Mouse (Mus musculus) forebrain, embryonic 10.5 days (tissue): ENCODE measurements at regions not wholly inside any gene's neighbourhood (a gene's known extent, or its start where the extent isn't known, plus 50 kb on each side); places are given as distances from the start of the nearest gene placed in this dataset.

Source experiments
- DNase-seq: peaks from one replicate; pipeline ENCODE4 v3.0.0-alpha.2; 2017; ENCODE audit warnings: low spot score; ENCODE audit errors: extremely low spot score
- H3K27ac ChIP-seq: fragments of 300-500 bp; sonication (generic); 2 replicates; pipeline ENCODE4 v1.5.1; 2016; ENCODE audit warnings: mild to moderate bottlenecking
- H3K27me3 ChIP-seq: fragments of 300-500 bp; sonication (generic); 2 replicates; pipeline ENCODE4 v1.6.1; 2016; ENCODE audit warnings: mild to moderate bottlenecking; ENCODE audit not compliant: poor library complexity, severe bottlenecking
- H3K36me3 ChIP-seq: fragments of 300-500 bp; sonication (generic); replicated peaks from 2 replicates; pipeline ENCODE4 v1.6.1; 2016; ENCODE audit warnings: mild to moderate bottlenecking, moderate library complexity
- H3K4me1 ChIP-seq: fragments of 300-500 bp; sonication (generic); 2 replicates; pipeline ENCODE4 v1.6.1; 2016
- H3K4me3 ChIP-seq: fragments of 300-500 bp; sonication (generic); 2 replicates; pipeline ENCODE4 v1.5.1; 2016; ENCODE audit warnings: mild to moderate bottlenecking, moderate library complexity
- H3K9me3 ChIP-seq: fragments of 300-500 bp; sonication (generic); 2 replicates; pipeline ENCODE4 v1.6.1; 2016; ENCODE audit warnings: mild to moderate bottlenecking, moderate library complexity
- WGBS: fragments of 180-500 bp; shearing (Covaris S2); methylation state at CpG from one replicate; pipeline ENCODE4 v1.1.7; 2016; 5-methylcytosine and 5-hydroxymethylcytosine counted together

DNA sequence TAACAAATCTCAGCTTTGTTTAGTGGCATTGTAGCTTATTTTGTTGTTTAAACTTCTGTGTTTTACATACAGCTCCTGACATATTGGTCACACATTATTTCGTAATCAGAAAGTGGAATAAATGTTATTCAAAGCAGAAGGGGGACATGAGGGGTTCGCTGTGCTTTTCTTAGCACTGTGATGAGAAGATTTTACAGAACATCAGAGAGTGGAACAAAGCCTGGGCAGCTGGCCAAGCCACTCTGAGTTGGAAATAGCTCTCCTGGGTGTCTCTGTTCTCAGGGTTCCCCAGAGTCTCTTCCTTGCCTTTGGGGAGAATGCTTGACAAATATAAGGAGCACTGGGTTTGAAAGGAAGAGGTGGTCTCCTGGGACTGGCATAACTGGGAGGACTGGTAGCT is 124.7 kb upstream of the Adra1d start:
- Histone ChIP-seq H3K4me3 (no peak overlapping the region), H3K9me3 (no peaks in the 10 kb centered on the region), H3K27me3 (no peaks in the 10 kb centered on the region), H3K36me3 (no peaks in the 10 kb centered on the region), H3K27ac (no peak overlapping the region), H3K4me1 (no peaks in the 10 kb centered on the region)
- DNase-seq = no peak
- 84% methylated on average over 2 of the region's 2 CpGs for WGBS

DNA sequence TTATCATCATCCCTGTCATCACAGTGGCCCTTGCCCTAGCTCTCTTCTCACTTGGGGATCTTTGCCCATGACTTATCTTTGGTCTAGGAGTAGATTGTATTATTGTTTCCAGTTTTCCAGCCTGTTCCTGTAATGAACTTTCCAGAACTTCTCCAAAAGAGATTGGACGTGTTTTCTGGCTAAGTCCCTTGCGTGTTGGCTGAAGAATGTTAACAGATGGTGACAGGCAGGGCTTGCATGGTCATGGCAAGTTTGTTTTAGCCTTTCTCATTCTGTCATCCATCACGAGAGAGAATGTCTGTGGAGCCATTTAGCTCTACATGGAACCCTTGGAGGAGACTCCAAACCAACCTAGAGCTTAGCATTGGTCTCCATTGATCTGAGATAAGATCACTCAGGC is 123.2 kb upstream of the Adra1d start:
- Histone ChIP-seq H3K27ac (no peak overlapping the region), H3K9me3 (no peaks in the 10 kb centered on the region), H3K27me3 (no peaks in the 10 kb centered on the region), H3K4me3 (no peak overlapping the region), H3K4me1 (no peaks in the 10 kb centered on the region), H3K36me3 (no peaks in the 10 kb centered on the region)
- WGBS = 86% methylated on average over 3 of the region's 3 CpGs
- no peak for DNase-seq

DNA sequence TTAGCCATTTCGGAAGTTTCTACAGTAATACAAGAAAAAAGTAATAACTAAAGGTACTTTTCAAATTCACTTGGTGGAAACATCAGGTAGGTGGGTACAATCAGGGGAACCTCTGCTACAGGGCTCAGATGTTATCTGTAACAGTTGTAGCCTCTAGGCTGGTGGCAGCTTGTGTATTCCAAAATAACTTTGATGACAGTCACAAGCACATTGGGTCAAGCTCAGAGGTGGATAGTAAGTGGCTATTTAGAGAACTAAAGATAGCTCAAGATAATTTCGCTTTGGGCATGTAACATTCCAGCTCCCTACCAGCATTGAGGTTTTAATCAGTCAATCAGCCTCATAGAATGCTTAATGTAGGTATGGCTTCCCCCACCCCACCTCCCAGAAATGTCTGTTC is 121.7 kb upstream of the Adra1d start:
- WGBS = 93% methylated on average over 2 of the region's 2 CpGs
- Histone ChIP-seq H3K27me3 (no peaks in the 10 kb centered on the region), H3K36me3 (no peaks in the 10 kb centered on the region), H3K4me1 (no peaks in the 10 kb centered on the region), H3K4me3 (no peak overlapping the region), H3K9me3 (no peaks in the 10 kb centered on the region), H3K27ac (no peak overlapping the region)
- DNase-seq = no peak

DNA sequence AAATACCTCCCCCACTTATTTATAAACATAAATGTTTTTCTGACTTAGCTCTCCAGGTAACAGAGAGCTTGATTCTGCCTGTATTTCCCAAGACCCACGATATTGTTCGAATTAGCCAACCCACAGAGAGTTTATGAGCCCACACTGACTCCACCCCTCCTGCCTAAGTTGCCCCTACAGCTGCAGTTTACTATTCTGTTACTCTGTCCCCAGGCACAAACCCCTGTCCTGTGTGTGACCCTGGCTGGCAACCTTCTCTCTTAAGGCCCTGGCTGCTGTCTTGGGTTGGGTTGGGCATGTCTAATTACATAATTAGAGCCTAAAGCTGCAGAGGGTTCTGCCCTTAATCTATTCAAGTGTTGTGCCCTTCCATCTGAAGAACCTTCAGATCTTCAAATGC is 116.4 kb upstream of the Adra1d start:
- Histone ChIP-seq H3K36me3 (no peaks in the 10 kb centered on the region), H3K9me3 (no peaks in the 10 kb centered on the region), H3K27me3 (no peaks in the 10 kb centered on the region), H3K27ac (no peak overlapping the region), H3K4me1 (no peaks in the 10 kb centered on the region), H3K4me3 (no peak overlapping the region)
- DNase-seq = no peak
- 68% methylated on average over 2 of the region's 2 CpGs for WGBS

DNA sequence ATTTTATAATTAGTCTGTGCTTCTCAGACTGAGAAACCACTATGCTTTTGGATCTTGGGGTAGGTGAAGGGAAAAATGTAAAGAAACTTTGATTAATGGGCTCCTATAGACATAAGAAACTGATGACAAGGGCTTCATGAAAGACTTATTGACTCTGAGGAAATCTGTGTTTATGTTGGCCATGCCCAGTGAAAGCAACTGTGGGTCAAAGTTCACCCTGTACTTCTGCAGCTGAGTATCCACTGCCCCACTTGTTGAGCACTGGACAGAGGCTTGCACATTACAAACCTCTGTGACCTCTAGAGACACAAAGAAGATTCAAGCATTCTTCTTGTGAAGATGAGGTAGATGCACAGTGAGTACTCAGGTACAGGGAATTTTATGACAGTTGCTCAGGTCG is 114.7 kb upstream of the Adra1d start:
- no peaks in the 10 kb centered on the region for H3K27me3 ChIP-seq
- WGBS = 84% methylated on average over 1 of the region's 1 CpGs
- no peak overlapping the region for H3K27ac ChIP-seq
- H3K36me3 ChIP-seq = no peaks in the 10 kb centered on the region
- no peak overlapping the region for H3K4me3 ChIP-seq
- H3K9me3 ChIP-seq = no peaks in the 10 kb centered on the region
- H3K4me1 ChIP-seq = no peaks in the 10 kb centered on the region
- no peak for DNase-seq

DNA sequence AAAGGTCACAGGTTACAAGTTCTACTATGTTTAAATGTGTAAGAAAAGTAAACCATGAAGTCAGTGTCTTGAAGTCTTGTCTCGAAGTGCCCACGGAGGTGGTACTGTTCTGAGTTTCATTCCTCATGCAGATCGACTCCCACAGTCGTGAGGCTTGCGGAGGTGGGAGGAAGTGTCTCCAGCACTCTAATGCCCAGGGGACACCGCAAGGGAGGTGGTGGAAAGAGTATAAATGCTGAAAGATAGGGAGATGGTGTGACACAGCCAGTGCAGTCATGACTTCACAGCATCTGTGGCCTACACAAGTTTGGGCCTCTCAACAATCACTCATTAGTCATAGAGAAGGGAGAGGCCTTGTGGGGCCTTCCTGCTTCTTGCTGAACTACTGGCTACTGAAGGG is 112.8 kb upstream of the Adra1d start:
- Histone ChIP-seq H3K27me3 (no peaks in the 10 kb centered on the region), H3K4me3 (no peak overlapping the region), H3K9me3 (no peaks in the 10 kb centered on the region), H3K36me3 (no peaks in the 10 kb centered on the region), H3K27ac (no peak overlapping the region), H3K4me1 (no peaks in the 10 kb centered on the region)
- DNase-seq = no peak
- WGBS = 90% methylated on average over 6 of the region's 6 CpGs

DNA sequence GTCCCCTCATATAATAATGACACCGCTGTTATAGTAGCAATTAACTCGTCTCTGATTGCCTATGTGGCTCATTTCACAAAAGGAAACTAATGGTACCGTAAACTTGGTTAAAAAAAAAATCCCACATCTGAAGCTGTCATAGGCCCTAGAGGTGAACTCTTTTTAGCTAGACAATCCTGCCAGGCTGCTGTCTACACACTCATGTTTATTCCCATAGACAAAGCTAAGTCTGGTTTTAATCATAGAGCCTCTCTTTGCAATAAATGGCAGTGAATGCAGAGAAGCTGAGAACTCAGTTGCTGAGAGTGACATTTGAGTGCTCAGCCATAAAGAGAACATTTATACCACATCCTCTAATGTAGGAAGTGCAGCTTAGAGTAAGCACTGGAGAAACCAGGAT is 111.3 kb upstream of the Adra1d start:
- no peak overlapping the region for H3K4me3 ChIP-seq
- H3K4me1 ChIP-seq = no peaks in the 10 kb centered on the region
- H3K36me3 ChIP-seq = no peaks in the 10 kb centered on the region
- no peak for DNase-seq
- H3K27me3 ChIP-seq = no peaks in the 10 kb centered on the region
- H3K9me3 ChIP-seq = no peaks in the 10 kb centered on the region
- H3K27ac ChIP-seq = no peak overlapping the region
- 84% methylated on average over 3 of the region's 3 CpGs for WGBS

DNA sequence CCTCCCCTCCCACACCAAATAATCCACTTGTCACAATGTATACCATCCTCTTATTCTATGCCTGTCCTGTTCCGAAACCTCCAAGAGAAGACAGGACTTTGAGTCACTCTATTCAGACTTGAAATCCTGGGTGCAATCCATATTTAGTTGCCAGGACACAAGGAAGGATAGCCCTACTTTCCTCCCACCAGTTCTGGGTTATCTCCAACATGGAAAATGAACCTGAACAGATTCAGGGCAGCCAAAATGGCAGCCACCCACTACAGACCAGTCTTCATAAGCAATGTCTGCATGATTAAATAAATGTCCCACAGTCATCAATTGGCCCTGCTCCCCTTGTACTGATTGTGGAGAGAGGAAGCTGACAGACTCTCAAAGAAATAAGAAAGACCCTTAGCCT is 110.6 kb upstream of the Adra1d start:
- Histone ChIP-seq H3K4me3 (no peak overlapping the region), H3K9me3 (no peaks in the 10 kb centered on the region), H3K4me1 (no peaks in the 10 kb centered on the region), H3K36me3 (no peaks in the 10 kb centered on the region), H3K27me3 (no peaks in the 10 kb centered on the region), H3K27ac (no peak overlapping the region)
- DNase-seq = no peak
- WGBS = 91% methylated on average over 1 of the region's 1 CpGs

DNA sequence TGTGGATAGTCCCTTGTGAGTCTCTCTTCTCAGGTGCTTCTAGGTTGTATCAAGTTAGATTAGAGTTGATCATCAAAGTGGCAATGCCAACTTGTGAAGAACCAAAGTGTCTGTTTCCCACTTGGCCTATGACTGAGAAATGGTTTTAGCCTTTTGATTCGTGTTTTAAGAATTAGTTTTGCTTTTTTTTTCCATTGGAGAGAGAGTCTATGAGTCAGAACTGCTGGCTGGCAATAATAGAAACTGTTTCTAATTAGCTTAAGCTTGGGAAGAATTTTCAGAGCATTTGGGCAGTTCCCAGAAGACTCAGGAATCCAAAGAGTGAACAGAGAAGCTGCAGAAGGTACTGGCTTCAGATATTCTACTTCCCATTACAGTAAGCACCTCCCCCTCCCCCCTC is 110.1 kb upstream of the Adra1d start:
- H3K9me3 ChIP-seq = no peaks in the 10 kb centered on the region
- H3K4me3 ChIP-seq = no peak overlapping the region
- H3K27ac ChIP-seq = no peak overlapping the region
- no peaks in the 10 kb centered on the region for H3K4me1 ChIP-seq
- H3K36me3 ChIP-seq = no peaks in the 10 kb centered on the region
- H3K27me3 ChIP-seq = no peaks in the 10 kb centered on the region
- 57% methylated on average over 1 of the region's 1 CpGs for whole genome bisulfite sequencing
- DNase-seq = no peak

DNA sequence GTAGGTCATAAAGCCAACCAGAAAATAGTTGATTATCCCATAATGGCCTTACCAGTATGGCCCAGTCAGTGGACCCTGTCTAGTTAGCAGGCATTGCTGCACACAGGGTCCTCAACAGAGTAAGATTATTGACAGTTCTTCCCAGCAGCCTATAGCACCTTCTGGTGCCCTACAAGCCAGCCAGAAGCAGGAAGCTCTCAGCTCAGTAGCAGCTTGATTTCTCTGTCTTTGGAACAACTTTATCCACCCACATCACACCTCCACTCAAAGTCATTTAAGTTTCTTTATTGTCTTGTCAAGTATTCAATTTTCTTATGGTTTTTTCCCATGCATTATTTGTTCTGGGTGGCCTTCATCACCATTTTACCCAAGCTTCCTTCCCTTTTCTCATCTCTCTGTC is 108.8 kb upstream of the Adra1d start:
- H3K36me3 ChIP-seq = no peaks in the 10 kb centered on the region
- H3K9me3 ChIP-seq = no peaks in the 10 kb centered on the region
- no peak overlapping the region for H3K27ac ChIP-seq
- H3K27me3 ChIP-seq = no peaks in the 10 kb centered on the region
- DNase-seq = no peak
- no peak overlapping the region for H3K4me3 ChIP-seq
- H3K4me1 ChIP-seq = no peaks in the 10 kb centered on the region

DNA sequence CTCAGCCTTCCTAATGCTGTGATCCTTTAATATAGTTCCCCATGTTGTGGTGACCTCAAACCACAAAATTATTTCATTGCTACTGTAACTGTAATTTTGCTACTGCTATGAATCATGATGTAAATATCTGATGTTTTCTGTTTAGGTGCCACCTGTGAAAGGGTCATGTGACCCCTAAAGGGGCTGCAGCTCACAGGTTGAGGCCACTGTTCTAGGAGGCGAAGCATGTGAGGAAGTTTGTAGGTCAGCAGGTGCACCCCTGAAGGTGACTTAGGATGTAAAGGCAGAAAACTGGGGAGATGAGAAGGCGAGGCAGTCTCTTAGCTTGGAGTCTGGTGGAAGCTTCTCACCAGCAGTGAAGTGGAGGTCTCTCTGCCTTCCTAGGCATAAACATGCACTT is 105.8 kb upstream of the Adra1d start:
- 86% methylated on average over 2 of the region's 2 CpGs for WGBS

DNA sequence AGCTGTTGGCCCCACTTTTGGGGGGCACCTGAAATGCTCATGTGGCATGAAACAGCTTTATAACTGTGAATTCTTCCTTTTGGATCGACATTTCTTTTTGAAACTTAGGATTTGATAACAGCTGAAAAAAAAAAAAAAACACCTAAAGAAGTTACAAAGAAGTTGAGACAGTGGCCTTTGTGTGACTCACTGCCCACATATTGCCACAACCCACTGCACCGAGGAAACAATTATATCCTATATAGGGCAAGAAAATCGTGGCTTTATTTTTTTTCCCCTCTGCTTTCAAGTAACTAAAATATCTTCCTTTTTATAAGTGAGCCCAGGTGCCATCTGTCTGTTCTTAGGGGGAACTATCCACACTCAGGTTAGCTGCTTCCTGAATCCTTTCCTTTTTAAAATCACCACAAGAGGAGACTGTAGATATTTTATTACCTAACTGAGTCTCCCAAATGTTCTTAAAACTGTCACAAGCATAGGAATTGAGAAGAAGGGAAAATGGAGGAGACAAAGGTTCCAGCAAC is 104.8 kb upstream of the Adra1d start:
- Histone ChIP-seq H3K36me3 (no peaks in the 10 kb centered on the region), H3K9me3 (no peaks in the 10 kb centered on the region), H3K27me3 (no peaks in the 10 kb centered on the region), H3K27ac (no peak overlapping the region), H3K4me1 (no peaks in the 10 kb centered on the region), H3K4me3 (no peak overlapping the region)
- WGBS = 88% methylated on average over 3 of the region's 3 CpGs
- no peak for DNase-seq

More for the DNA sequence above, 105.8 kb upstream of the Adra1d start:
- Histone ChIP-seq H3K9me3 (no peaks in the 10 kb centered on the region), H3K27ac (no peak overlapping the region), H3K36me3 (no peaks in the 10 kb centered on the region), H3K4me1 (no peaks in the 10 kb centered on the region), H3K27me3 (no peaks in the 10 kb centered on the region), H3K4me3 (no peak overlapping the region)
- no peak for DNase-seq

DNA sequence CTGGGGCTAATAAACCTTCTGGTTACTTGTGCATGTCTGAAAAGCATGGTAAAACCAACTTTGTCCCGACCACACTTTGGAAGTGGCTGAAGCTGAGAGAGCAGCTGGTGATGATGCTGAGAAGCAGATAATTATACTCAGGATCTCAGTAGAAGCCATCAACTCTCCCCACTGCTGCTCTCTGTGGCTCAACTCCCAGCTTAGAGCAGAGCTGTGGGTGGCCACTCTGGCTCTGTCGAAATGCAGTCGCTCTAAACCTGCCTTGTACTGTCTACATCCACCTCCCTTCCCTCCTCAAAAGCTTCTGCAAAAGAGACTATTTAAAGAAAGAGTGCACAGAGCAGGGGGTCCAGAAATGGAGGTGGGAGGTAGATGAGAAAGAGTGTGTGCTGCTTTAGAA is 102.5 kb upstream of the Adra1d start:
- 81% methylated on average over 3 of the region's 3 CpGs for WGBS
- H3K36me3 ChIP-seq = no peaks in the 10 kb centered on the region
- DNase-seq = no peak
- H3K9me3 ChIP-seq = no peaks in the 10 kb centered on the region
- H3K4me1 ChIP-seq = no peaks in the 10 kb centered on the region
- H3K27ac ChIP-seq = no peak overlapping the region
- no peak overlapping the region for H3K4me3 ChIP-seq
- no peaks in the 10 kb centered on the region for H3K27me3 ChIP-seq

DNA sequence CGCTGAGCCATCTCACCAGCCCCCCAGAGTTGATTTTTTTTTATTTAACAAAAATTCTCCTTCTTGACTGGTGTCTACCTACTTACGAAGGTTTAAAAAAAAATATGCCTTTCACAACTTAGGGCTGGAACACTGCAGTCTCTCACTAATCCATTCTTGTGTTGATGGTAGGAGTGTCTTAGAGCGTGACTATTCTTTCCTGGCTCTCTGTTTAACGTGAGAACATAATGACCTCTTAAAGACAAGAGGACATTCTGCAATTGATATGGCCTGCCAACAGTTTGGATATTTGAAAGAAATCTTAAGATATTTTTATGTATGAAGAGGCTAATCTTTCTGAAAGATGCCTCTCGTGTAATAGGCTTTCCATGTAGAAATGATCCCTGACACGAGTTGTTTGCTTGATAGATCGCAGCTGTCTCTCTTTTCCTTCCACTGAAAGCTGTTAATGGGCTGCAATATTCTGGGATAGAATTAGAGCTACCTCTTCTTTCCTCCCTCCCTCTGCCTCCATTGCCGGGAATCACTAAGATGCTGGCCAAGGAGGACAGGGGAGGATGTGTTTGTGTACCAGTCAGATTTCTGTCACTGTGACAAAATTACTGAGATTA is 101.2 kb upstream of the Adra1d start:
- Histone ChIP-seq H3K4me1 (no peaks in the 10 kb centered on the region), H3K36me3 (no peaks in the 10 kb centered on the region), H3K4me3 (no peak overlapping the region), H3K27me3 (no peaks in the 10 kb centered on the region), H3K9me3 (no peaks in the 10 kb centered on the region), H3K27ac (no peak overlapping the region)
- WGBS = 89% methylated on average over 8 of the region's 8 CpGs
- no peak for DNase-seq
